Mouse (Mus musculus) limb, embryonic 14.5 days (tissue): Measurements from ENCODE around the gene Hipk4. TPM values are rescaled to one million over a fixed set of nuclear protein-coding genes. Genes with fewer than 3 reads are reported as not detected.

Experiments used
- ATAC-seq: fragments of 200-750 bp; cut with Nextera tagmentation; 2 replicates; pipeline ENCODE4 v1.8.0; 2017; ENCODE audit warnings: low read depth, moderate number of reproducible peaks, moderate TSS enrichment; ENCODE audit not compliant: low FRiP score
- DNase-seq: peaks from one replicate; pipeline ENCODE4 v3.0.0-alpha.2; 2015; ENCODE audit warnings: low spot score
- H3K27ac ChIP-seq: fragments of 300-500 bp; sonication (generic); replicated peaks from 2 replicates; pipeline ENCODE4 v1.5.1; 2014; ENCODE audit warnings: low read depth, mild to moderate bottlenecking, low read length, moderate library complexity, mixed read lengths
- H3K27me3 ChIP-seq: fragments of 300-500 bp; sonication (generic); 2 replicates; pipeline ENCODE4 v1.6.1; 2014; ENCODE audit warnings: low read length, mixed read lengths; ENCODE audit not compliant: control insufficient read depth, insufficient read depth
- H3K36me3 ChIP-seq: fragments of 300-500 bp; sonication (generic); 2 replicates; pipeline ENCODE4 v1.6.1; 2014; ENCODE audit warnings: mild to moderate bottlenecking, low read length, moderate library complexity, mixed read lengths; ENCODE audit not compliant: control insufficient read depth, insufficient read depth
- H3K4me1 ChIP-seq: fragments of 300-500 bp; sonication (generic); 2 replicates; pipeline ENCODE4 v1.6.1; 2014; ENCODE audit warnings: antibody characterized with exemption, low read length, mixed read lengths; ENCODE audit not compliant: control insufficient read depth, insufficient read depth
- H3K4me2 ChIP-seq: fragments of 300-500 bp; sonication (generic); replicated peaks from 2 replicates; pipeline ENCODE4 v1.6.1; 2014; ENCODE audit warnings: low read depth, mild to moderate bottlenecking, low read length, moderate library complexity; ENCODE audit not compliant: severe bottlenecking
- H3K4me3 ChIP-seq: fragments of 300-500 bp; sonication (generic); replicated peaks from 2 replicates; pipeline ENCODE4 v1.5.1; 2014; ENCODE audit warnings: low read length
- H3K9ac ChIP-seq: fragments of 300-500 bp; sonication (generic); 2 replicates; pipeline ENCODE4 v1.6.1; 2014; ENCODE audit warnings: mild to moderate bottlenecking, low read depth, low read length, moderate library complexity; ENCODE audit not compliant: severe bottlenecking
- H3K9me3 ChIP-seq: fragments of 300-500 bp; sonication (generic); 2 replicates; pipeline ENCODE4 v1.6.1; 2016; ENCODE audit warnings: low read length; ENCODE audit not compliant: control insufficient read depth
- POLR2A ChIP-seq: fragments of 200-500 bp; IDR thresholded peaks from 2 replicates; pipeline ENCODE4 v1.8.0; 2012; ENCODE audit warnings: inconsistent platforms, mild to moderate bottlenecking, moderate library complexity, borderline replicate concordance; ENCODE audit not compliant: insufficient read depth, insufficient read length; ENCODE audit errors: extremely low read depth
- WGBS: fragments of 180-500 bp; shearing (Covaris S2); extraction: QIAGEN DNeasy Blood & Tissue Kit; methylation state at CpG from one replicate; pipeline ENCODE4 v1.1.7; 2014; 5-methylcytosine and 5-hydroxymethylcytosine counted together
- polyA plus RNA-seq, 2 experiments: library from polyadenylated mRNA; depleted of rRNA in 1 of 2; stranded (reverse) in 1 of 2; unstranded in 1 of 2; fragments of >200 nt; fragmentation: Nextera tagmentation in 1 of 2; extraction: Ambion mirVana in 1 of 2; gene quantifications; 2 replicates each; pipeline versions ENCODE4 v1.2.1 to v1.2.3; 2012 to 2014

Gene Hipk4
- polyA plus RNA-seq, 2 experiments: 1.2 to 4.3 TPM

DNA sequence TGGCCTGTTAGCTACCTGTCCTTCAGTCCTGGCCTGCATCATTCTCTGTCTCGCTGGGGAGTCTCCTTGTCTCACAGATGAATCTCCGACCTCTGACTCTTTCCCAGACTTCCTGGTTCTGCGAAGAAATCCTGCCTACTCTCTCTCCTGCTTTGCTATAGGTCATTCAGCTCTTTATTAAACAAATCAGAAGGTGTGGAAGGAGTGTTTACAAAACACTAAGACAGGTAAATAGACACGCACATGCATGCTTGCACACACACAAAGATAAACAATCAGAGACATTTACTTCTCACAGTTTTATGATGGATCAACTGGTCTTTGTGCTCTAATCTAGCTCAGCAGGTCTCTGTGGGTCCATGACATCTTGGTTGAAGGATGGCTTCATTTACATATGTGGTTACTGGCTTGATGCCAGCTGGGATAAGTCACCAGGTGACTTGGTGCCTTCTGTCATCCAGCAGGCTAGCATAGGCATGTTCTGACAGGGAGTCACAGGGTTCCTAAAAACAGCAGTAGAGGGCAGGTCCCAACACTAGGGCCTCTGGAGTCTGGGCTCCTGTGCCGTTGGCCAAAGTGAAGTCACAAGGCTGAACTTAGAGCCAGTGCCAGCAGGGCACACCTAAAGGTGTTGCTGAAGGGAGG, 46.6 kb downstream of the Hipk4 start:
- Histone ChIP-seq H3K27me3 (no peaks in the 10 kb centered on the region), H3K9me3 (no peaks in the 10 kb centered on the region), H3K4me3 (no peak overlapping the region), H3K4me2 (no peak overlapping the region), H3K36me3 (peaks cover 73% of the 10 kb centered on the region), H3K9ac (no peak overlapping the region), H3K27ac (no peak overlapping the region), H3K4me1 (no peaks in the 10 kb centered on the region)
- ATAC-seq (no peak), DNase-seq (peak; percentile 21)
- WGBS: 83% methylated on average over 5 of the region's 5 CpGs
- TF ChIP-seq POLR2A: no peak

- TF ChIP-seq POLR2A: no peak
- Histone ChIP-seq H3K4me2 (no peak overlapping the region), H3K27ac (no peak overlapping the region), H3K27me3 (no peaks in the 10 kb centered on the region), H3K36me3 (peaks cover 78% of the 10 kb centered on the region), H3K4me3 (no peak overlapping the region), H3K9ac (no peak overlapping the region), H3K9me3 (no peaks in the 10 kb centered on the region), H3K4me1 (no peaks in the 10 kb centered on the region)
- WGBS: 86% methylated on average over 4 of the region's 4 CpGs
- DNase-seq (no peak), ATAC-seq (no peak)
These were observed 49.1 kb downstream of the Hipk4 start for GRCm38 (mm10) chr7:27572133-27572532.

DNA sequence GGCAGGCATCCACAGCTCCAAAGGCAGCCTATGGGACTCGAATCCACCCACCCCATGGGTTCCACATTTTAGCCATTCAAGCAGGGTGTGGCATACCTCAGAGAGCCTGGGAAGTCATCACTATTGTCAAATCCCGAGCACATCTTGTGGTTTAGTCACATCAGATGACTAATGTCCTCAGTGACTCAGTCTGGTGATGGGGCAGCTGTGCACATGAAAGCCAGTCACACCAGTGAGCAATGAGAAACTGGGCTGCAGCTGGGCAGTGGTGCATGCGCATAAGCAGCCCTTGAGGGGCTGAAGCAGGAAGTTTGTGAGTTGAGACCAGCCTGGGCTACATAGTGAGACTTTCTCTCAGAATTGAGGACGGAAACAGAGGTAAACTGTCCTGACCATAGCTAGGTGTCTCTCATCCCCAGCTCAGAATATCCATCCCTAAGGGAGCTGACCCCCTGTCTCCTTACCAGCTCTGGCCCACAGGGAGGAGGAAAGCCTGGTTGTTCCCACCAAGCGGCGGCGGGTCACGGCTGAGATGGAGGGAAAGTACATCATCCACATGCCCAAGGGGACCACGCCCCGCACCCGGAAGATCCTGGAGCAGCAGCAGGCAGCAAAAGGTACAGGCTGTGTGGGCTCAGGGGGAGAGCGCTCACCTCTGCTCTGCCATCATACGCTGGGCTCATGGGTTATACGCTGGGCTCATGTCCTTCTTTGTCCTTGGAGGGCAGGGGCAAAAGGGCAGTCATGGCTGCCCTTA, 51.2 kb downstream of the Hipk4 start:
- ATAC-seq: no peak
- no peaks in the 10 kb centered on the region for H3K27me3 ChIP-seq

GRCm38 (mm10) chr7:27576914-27577313, 53.8 kb downstream of the Hipk4 start:
- no peak for DNase-seq
- no peaks in the 10 kb centered on the region for H3K4me1 ChIP-seq
- H3K9ac ChIP-seq: no peak overlapping the region
- ATAC-seq: no peak
- TF ChIP-seq POLR2A: no peak
- 71% methylated on average over 6 of the region's 6 CpGs for WGBS
- no peak overlapping the region for H3K4me3 ChIP-seq
- no peak overlapping the region for H3K4me2 ChIP-seq
- H3K27ac ChIP-seq: no peak overlapping the region
- H3K9me3 ChIP-seq: no peaks in the 10 kb centered on the region
- peaks cover 85% of the 10 kb centered on the region for H3K36me3 ChIP-seq
- H3K27me3 ChIP-seq: no peaks in the 10 kb centered on the region

More for the DNA sequence above, 51.2 kb downstream of the Hipk4 start:
- WGBS: 91% methylated on average over 14 of the region's 14 CpGs
- Histone ChIP-seq H3K9ac (no peak overlapping the region), H3K4me1 (no peaks in the 10 kb centered on the region), H3K9me3 (no peaks in the 10 kb centered on the region), H3K36me3 (peaks cover 79% of the 10 kb centered on the region), H3K4me2 (no peak overlapping the region), H3K27ac (no peak overlapping the region), H3K4me3 (no peak overlapping the region)
- no peak for DNase-seq
- no peak for TF ChIP-seq POLR2A

DNA sequence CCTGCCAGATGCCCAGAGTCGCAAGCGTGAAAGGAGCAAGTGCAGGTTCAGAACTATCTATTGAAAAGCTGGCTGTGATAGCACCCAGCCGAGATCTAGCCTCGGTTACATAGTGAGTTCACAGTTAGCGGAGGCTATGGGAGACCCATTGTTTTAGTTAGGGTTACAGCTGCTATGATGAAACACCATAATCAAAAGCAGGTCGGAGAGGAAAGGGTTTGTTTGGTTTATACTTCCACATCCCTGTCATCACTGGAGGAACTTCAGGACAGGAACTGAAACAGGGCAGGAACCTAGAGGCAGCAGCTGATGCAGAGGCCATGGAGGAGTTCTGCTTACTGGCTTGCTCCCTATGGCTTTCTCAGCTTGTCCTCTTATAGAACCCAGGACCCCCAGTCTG, 54.5 kb downstream of the Hipk4 start:
- ATAC-seq: no peak
- Histone ChIP-seq H3K27me3 (no peaks in the 10 kb centered on the region), H3K9me3 (no peaks in the 10 kb centered on the region), H3K4me2 (no peak overlapping the region), H3K9ac (no peak overlapping the region), H3K4me1 (no peaks in the 10 kb centered on the region), H3K4me3 (no peak overlapping the region), H3K36me3 (peaks cover 86% of the 10 kb centered on the region), H3K27ac (no peak overlapping the region)
- 93% methylated on average over 6 of the region's 6 CpGs for WGBS
- TF ChIP-seq POLR2A: no peak
- no peak for DNase-seq

DNA sequence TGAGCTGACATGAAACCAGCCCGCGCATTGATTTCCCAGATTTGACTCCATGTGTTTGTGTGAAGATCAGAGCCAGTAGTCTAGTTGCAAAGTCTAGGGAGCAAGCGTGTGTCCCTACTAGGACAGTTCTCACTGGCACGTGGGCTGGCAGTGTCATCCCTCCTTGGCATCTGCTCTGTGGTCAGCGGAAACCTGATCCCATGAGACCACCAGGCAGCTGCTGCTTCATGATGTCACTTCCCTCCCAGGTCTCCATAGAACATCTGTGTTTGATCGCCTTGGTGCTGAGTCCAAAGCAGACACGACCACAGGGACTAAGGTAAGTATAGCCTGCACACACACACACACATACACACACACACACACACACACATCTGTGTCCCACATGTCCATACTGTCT, 55.4 kb downstream of the Hipk4 start:
- Histone ChIP-seq H3K4me3 (no peak overlapping the region), H3K27ac (no peak overlapping the region), H3K4me1 (no peaks in the 10 kb centered on the region), H3K4me2 (no peak overlapping the region), H3K36me3 (peaks cover 90% of the 10 kb centered on the region), H3K27me3 (no peaks in the 10 kb centered on the region), H3K9ac (no peak overlapping the region), H3K9me3 (no peaks in the 10 kb centered on the region)
- ATAC-seq (no peak), DNase-seq (peak; percentile 31)
- TF ChIP-seq POLR2A: no peak
- WGBS: 57% methylated on average over 7 of the region's 7 CpGs
